Mouse (Mus musculus) left cerebral cortex, adult 9 months (tissue): ENCODE measurements around the gene Mup11.
"Not testable (repeated sequence)": the region's sequence is repeated elsewhere in the genome, so short reads cannot be mapped to it uniquely, and the experiment has no call there.

Source experiments
- DNase-seq, 2 experiments: peaks; one replicate each; pipeline ENCODE4 v3.0.0; 2022; ENCODE audit warnings: low spot score in 2 of 2

The Mup11 gene

GRCm38 (mm10) chr4:60662311-60662710, at the start of gene Mup11:
Mup11 (minus strand) TSS chr4:60662411.
- DNase-seq: not testable (repeated sequence)
